Mouse (Mus musculus) ovary, postnatal 14 days (tissue): ENCODE data around the gene Parp12.

Experiments used
- DNase-seq: peaks from one replicate; pipeline ENCODE4 v3.0.0; 2022; ENCODE audit warnings: low spot score

The Parp12 gene

GRCm38 (mm10) chr6:39117584-39118455 lies at the start of gene Parp12:
Gene Parp12 (minus strand): TSS chr6:39118349.
- DNase-seq: peak; percentile 62

GRCm38 (mm10) chr6:39164891-39165290 lies 46.7 kb upstream of the Parp12 start:
- DNase-seq: no peak

GRCm38 (mm10) chr6:39161975-39162374 lies 43.8 kb upstream of the Parp12 start:
- no peak for DNase-seq

DNA sequence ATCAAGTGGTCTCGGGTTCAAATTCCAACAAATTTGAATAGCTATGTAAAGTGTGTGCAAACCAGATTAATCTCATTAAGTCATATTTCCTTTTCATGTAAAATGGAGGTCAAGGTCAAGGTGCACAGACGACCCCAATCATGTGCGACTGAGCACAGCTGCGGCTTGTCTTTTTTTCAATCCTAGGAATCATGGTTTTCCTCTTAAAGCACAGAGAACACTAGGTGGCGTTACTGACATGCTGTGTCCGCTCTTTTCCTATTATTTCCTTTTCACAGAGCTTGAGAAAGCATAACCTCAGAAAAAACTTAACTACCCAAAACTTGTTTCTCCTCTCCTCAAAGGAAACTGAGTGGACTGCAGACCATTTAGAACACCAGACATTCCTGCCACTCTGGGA lies 27.9 kb upstream of the Parp12 start:
- DNase-seq: peak; percentile 7

DNA sequence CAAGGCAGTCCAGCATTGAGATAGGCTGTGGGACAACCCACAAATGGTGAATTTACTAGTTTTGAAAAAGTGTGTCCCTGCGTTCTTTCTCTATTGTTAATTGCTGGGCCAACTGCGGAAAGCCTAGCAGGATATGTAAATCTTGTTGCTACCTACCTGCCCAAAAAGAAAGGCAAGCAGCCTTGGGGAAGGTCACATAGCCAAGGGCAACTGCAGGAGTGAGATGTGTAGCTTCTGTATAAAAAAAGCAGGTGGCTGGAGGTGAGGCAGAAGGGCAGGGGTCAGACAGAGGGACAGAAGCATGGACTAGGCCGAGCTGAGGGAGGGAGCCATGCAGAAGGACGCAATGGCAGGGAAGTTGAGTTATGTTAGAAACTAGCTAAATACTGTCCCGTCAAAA lies 14.4 kb upstream of the Parp12 start:
- DNase-seq: no peak

- no peak for DNase-seq
Measured at GRCm38 (mm10) chr6:39131480-39131879, 13.3 kb upstream of the Parp12 start.

- DNase-seq: no peak
Measured at GRCm38 (mm10) chr6:39124719-39125118, 6.6 kb upstream of the Parp12 start.

GRCm38 (mm10) chr6:39120685-39121084 lies 2.5 kb upstream of the Parp12 start:
- no peak for DNase-seq

DNA sequence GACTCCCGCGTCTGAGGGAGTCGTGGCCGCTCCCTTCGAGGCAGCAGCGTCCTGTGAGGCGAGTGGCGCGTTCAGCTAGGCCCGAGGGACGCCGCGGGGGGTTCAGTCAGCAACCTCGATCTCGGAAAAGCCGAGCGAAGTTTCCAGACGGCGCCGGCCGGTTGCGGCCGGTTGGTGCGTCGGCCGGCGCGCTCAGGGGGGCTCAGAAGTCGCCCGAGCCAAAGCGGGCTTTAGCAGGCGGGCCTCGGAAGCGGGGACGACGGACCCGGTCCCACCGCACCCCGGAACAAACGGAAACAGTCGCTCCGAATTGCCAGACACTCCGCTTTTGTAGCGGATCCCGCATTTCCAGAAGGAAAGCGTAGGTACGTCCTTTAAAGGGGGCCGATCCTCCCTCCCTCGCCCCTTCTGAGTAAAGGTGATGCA lies 320 bp upstream of the Parp12 start:
- DNase-seq: peak; percentile 50

DNA sequence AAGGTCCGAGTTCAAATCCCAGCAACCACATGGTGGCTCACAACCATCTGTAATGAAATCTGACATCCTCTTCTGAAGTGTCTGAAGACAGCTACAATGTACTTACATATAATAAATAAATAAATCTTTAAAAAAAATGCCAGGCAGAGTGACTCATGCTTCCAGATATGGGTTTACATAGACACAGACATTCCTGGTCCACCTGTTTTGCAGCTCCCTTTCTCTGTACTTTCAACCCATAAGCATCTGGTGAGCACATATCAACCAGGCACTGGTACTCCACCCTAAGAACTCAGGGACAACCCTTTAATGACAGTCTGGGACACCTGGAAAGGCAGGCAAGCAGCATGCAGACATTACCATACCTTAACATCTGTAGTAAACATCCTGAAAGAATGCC lies 2.7 kb downstream of the Parp12 start:
- DNase-seq: no peak

DNA sequence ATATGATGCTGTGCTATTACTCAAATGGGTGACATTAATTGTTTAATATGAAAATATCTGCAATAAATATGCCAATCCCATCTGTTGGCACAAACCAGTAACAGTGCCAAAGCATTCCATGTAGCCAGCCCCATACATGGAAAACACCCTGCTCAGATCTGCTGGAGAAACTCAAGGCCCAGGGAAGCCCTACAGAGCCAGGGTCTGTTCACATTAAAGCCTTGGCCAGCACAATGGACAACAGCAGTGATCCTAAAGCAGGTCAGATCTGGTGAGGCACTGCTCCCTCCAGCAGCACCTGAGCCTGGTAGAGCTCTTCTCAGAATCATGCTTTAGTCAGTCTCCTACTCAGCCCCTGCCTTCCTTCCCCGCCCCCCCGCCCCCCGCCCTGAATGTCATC lies 5.0 kb downstream of the Parp12 start:
- no peak for DNase-seq

- no peak for DNase-seq
Measured at GRCm38 (mm10) chr6:39112701-39113100, 5.4 kb downstream of the Parp12 start.

DNA sequence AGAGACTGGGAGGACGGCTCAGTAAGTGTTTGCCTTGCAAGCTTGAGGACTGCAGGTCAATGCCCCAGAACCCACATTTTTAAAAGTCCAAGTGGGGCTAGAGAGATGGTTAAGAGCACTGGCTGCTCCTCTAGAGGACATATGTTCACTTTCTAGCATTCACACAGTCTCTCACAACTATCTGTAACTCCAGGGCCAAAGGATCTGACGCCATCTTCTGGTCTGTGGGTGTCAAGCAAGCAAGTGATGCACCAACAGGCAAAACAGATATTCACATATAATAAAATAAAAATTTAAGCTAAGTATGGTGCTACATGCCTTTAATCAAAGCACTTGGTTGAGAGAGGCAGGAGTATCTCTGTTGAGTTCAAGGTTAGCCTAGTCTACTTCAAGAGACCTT lies 11.3 kb downstream of the Parp12 start:
- no peak for DNase-seq

GRCm38 (mm10) chr6:39104631-39105030 lies 13.5 kb downstream of the Parp12 start:
- no peak for DNase-seq

DNA sequence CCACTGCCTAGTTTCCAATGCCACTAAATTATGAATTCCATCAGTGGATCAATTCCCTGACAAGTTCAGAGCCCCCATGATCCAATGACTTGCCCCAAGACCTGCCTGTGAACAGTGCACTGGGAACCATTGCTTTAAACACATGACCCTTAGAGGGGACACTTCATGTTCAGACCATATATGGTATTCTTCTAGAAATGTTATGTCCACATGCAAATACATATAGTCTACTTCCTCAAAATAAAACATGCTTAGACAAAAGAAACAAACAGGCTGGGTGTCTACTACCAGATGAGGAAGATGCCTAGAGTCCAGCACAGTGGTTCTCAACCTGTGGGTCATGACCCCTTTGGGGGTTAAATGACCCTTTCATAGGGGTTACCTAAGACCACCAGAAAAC lies 41.7 kb downstream of the Parp12 start:
- DNase-seq: no peak

DNA sequence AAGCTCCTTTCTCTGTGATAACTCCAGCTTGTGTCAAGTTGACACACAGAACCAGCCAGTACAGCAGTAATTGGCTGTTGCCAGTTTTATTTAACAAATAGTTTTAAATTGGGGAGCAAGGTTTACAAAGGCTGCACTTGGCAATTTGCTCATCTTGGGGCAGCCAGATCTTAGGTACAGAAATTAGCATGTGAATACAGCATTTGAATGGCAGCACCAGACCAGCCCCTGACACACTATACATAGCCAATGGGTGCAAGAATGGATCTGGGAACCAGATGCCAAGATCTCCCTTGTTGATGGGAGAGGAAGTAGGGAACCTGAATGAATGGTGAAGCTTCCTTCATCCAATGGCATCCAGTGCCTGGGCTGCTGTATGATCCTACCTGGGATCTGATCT lies 44.0 kb downstream of the Parp12 start:
- DNase-seq: no peak

GRCm38 (mm10) chr6:39072664-39073063 lies 45.5 kb downstream of the Parp12 start:
- DNase-seq: no peak

GRCm38 (mm10) chr6:39066935-39067578 lies 51.1 kb downstream of the Parp12 start:
- DNase-seq: peak; percentile 73

GRCm38 (mm10) chr6:39063541-39063940 lies 54.6 kb downstream of the Parp12 start:
- no peak for DNase-seq

DNA sequence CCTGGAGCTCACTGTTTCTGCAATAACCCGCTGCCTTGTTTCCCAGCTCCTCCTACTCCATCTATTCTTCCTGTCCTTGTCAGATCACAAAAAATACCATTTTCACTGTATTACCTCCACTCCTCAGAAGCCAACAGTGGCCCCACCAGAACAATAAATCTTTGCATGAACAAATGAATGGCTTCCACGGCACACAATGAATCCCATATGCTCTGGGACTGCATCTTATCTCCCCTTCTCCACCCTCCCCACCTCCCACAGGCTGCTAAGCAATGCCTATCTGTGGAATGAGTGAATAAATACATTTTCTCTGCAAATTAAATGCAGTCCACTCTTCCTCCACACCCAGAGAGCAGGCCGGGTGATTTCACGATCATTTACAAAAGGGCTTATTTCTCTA lies 57.0 kb downstream of the Parp12 start:
- no peak for DNase-seq

GRCm38 (mm10) chr6:39059547-39060497 lies 58.3 kb downstream of the Parp12 start:
- no peak for DNase-seq

- DNase-seq: no peak
Measured at GRCm38 (mm10) chr6:39058936-39059335, 59.2 kb downstream of the Parp12 start.
